Mouse (Mus musculus) olfactory bulb, adult 2 months (tissue): ENCODE results near the gene Atp5c1.

ENCODE experiments used
- CTCF ChIP-seq: fragments of 200-500 bp; IDR thresholded peaks from 2 replicates; pipeline ENCODE4 v1.5.1; 2012; ENCODE audit warnings: low read depth, mild to moderate bottlenecking, low read length, moderate library complexity; ENCODE audit not compliant: insufficient read depth
- POLR2A ChIP-seq: fragments of 200-500 bp; IDR thresholded peaks from 2 replicates; pipeline ENCODE4 v1.6.1; 2012; ENCODE audit warnings: mild to moderate bottlenecking, low read depth, low read length, moderate library complexity; ENCODE audit not compliant: insufficient read depth

DNA sequence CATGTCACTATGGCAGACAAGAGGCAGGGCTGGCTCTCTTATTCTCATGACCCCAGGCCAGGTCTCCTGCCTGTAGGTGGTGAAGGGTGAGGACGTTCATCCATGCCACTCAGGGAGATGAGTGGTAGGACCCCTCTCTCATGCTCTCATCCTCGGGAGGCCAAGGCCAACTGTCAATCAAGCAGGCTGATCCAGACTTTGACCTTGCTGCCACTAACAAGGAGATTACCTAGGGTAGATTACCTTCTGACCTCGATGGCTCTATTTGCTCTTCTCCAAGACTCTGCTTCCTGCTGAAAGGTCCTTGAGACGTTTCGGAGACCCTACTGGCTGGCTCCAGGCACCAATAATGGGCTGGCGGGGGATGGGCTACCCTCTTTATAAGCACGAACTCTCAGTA is 5.8 kb downstream of the Atp5c1 start:
- TF ChIP-seq POLR2A (no peak), CTCF (no peak)
